Mouse (Mus musculus) cortical plate, adult 2 months (tissue): ENCODE measurements around the gene Pop7.

ENCODE experiments used
- CTCF ChIP-seq: fragments of 200-500 bp; IDR thresholded peaks from 2 replicates; pipeline ENCODE4 v1.5.1; 2011; ENCODE audit warnings: mild to moderate bottlenecking, control low read depth, low read length; ENCODE audit not compliant: insufficient read depth; ENCODE audit errors: extremely low read depth
- POLR2A ChIP-seq: fragments of 200-500 bp; IDR thresholded peaks from 2 replicates; pipeline ENCODE4 v1.6.1; 2011; ENCODE audit warnings: mild to moderate bottlenecking, low read length, control low read depth; ENCODE audit not compliant: insufficient read depth; ENCODE audit errors: extremely low read depth

DNA sequence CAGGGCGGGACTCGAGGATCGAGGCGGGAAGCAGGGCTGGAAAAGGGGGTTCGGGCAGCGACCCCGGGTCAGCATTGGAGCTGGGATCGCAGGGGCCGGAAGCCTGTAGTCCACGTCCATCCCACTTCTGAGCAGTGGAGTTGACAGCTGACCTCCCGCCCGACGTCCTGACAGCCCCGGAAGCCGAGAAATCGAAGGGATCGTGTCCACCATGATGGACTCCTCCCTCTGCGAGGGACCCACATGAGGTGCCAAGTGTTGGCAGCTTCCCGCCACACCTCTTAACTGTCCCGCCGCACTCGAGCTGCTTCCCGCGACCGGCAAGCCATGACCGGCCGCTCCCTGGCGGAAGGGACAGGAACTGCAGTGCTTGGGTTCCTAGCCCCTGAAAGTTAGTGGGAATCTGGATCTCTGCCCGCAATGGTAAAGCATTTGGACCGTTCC, 371 bp upstream of the Pop7 start:
- TF ChIP-seq CTCF (peak; percentile 70), POLR2A (peak; percentile 8; the same call in 1 of the 2 replicates)
